Mouse (Mus musculus): ENCODE measurements around the gene Tnr.

Tnr gene

DNA sequence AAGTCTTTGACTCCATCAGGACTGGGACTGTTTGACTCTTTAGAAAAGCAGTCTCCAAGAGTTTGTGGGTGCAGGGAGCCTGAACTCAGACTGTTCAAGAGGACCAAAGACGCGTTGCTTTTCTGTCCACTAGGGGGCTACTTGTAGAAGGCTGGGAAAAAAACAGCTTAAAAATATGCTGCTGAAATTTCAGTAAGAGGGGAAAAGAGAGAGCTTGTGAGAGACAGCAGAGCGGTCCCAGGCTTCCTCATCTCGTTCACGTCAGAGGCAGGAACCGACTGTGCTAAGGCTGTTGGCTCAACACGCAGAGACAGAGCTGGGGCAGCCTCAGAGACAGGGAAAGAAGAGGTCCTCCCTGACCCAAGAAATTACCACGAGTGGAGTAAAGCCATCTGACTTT lies at the start of gene Tnr:
Gene Tnr (plus strand): TSS at position 192 of the 400 bp plus-strand sequence.
- DNase-seq (ENCODE audit: low spot score in 2 of 2), result no peak

DNA sequence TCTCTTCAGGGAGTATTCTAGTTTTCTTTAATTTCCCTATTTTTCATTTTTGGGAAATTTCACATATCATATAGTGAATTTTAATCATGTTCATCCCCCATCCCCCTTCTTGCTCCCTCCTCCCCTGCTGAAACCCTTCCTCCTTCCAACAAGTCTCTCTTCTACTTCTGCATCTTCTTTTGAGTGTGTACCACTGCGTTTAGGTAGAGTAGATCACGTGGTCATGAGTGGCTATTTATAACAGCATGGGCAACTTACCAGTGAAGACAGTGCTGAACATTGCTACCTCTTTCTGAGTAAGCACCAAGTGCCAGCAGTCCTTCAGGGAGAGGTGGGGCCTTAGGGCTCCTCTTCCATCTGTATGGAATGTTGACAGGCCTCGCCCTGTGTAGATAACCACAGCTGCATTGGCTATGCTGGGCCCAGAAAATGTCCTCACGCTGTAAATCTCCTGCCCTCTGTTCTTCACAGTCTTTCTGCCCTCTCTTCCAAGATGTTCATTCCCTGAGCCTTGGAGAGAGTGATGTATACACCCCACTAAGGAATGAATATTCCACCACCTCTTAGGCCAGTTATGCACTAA lies 33.6 kb upstream of the Tnr start:
- no peak for DNase-seq (ENCODE audit: low spot score in 2 of 2)

- DNase-seq (ENCODE audit: low spot score in 2 of 2), result no peak
These were observed 31.0 kb upstream of the Tnr start for GRCm38 (mm10) chr1:159492536-159492935.

GRCm38 (mm10) chr1:159493720-159494499 lies 29.7 kb upstream of the Tnr start:
- no peak for DNase-seq (ENCODE audit: low spot score in 2 of 2)

GRCm38 (mm10) chr1:159498236-159498635 lies 25.3 kb upstream of the Tnr start:
- DNase-seq (ENCODE audit: low spot score in 2 of 2), result no peak

DNA sequence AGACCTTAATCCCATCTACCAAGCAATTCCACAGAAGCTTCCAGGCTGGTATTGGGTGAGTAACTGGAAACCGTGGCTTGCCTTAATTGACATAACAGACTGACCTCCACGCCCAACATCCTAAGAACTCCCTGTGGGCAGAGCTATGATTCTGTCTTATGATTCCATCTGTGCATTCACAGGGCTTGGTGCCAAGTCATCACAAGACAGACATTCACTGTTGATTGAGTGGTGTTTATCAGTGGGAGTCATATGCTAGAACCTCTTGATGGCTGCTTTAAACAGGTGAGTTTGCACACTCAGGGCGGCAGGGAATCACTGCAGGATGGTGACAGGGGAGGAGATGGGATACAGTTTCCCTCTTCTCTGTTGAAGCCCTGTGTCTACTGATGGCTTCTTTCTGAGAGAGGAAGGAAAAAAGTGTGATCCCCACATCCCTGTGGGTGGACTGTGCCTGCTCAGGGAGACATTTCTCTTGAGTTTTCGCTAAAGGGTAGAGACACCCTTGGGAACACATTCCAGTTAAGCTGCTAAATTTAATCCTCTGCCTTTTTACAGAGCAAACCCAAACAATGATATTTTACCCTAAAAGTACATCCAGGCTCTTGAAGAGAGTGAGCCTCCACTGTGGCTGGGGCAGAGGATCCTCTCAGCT lies 23.6 kb upstream of the Tnr start:
- no peak for DNase-seq (ENCODE audit: low spot score in 2 of 2)

DNA sequence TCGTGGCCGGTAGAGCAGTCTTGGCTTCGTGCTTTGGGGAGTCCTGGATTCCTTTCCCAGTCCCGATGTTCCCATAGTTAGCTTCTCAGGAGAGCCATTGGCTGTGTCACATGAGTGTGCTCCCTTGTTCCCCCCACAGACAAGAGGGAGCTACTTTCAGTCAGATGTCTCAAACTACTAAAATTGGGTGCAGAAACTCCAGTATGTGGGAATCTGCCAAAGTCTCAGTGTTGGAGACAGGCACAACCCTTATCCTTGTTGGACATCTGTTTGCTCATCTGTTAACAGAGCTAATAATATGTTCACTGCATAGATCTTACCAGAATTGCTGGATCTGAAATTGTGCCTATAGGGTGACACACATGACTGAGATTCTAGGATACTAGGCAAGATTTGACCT lies 21.7 kb upstream of the Tnr start:
- no peak for DNase-seq (ENCODE audit: low spot score in 2 of 2)

- DNase-seq (ENCODE audit: low spot score in 2 of 2), result no peak
These were observed 12.9 kb upstream of the Tnr start for GRCm38 (mm10) chr1:159510667-159511066.

DNA sequence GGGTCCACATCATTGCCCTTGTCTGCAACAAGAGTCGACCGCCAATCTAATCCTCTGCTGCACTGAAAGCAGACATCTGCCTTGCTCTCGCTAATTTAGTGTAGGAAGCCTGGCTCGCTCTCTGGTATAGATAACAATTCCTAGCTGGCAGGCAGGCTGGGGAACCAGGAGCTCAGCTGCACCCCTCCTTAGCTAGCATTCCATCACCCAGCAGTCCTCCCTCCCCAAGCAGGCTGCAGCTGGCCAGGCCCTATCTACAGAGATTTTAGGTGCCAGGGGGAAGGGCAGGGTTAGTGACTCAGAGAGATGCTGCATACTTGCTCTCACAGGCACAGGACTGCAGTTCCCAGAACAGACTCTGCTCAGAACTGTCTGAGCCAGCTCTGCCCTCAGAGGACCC lies 5.9 kb upstream of the Tnr start:
- DNase-seq (ENCODE audit: low spot score in 2 of 2), result no peak

DNA sequence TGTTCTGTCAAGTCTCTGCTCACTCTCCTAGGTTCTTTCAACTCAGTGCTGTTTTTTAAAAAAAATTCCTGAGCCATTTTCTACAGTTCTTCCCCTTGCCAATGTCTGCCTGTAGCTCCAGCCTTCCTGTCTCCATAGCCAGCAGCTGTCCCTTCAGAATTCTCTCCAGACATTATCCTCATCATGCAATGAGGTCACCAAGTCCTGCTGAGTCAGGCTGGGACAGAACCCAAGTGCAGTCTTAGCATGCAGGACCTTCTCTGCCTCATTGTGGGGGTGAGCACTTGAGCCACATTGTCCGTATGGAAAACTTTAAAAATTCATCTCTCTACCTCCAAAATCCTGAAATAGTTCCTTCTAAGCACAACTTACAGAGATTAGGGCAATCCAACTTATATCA lies 4.4 kb upstream of the Tnr start:
- DNase-seq (ENCODE audit: low spot score in 2 of 2), result no peak

DNA sequence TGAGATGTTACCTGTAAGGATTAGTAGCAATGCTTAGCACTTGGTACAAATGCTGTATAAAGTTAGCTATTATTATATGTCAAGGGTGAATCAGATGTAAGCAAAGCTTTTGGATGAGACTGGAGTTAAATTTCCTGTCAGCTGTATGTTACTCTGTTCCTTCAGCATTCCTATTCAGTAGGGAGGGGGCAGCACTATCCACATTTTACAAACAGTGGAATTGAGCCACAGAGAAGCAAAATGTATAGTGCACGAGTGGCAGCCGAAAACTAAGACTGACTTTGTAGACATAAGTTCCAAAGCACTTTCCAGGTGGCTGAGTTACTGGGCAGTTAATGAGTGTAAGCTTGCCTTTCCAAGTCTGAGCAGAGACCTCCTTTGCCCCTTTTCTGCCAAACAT lies 500 bp upstream of the Tnr start:
- no peak for DNase-seq (ENCODE audit: low spot score in 2 of 2)

- DNase-seq (ENCODE audit: low spot score in 2 of 2), result peak; percentile 19 to 68
These were observed 531 bp downstream of the Tnr start for GRCm38 (mm10) chr1:159524051-159524549.

GRCm38 (mm10) chr1:159532841-159533569 lies 9.4 kb downstream of the Tnr start:
- no peak for DNase-seq (ENCODE audit: low spot score in 2 of 2)

DNA sequence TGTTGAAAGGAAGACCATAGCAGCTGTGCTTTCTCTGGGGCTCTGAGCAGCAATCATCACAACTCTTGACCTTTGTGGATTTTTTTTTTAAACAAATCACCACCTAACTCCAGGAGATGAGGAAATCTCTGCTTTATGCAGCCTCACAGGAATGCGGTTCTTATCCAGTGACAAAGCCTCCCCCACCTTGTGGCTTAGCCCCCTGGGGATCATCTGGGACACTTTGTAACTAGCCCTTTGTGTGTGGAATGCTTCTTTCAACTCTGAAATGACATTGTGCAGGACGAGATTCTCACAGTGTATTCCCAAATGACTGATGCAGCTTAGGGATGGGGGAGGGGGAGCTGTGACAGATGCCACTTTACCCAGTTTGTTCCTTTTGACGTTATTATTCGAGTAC lies 12.0 kb downstream of the Tnr start:
- DNase-seq (ENCODE audit: low spot score in 2 of 2), result no peak

DNA sequence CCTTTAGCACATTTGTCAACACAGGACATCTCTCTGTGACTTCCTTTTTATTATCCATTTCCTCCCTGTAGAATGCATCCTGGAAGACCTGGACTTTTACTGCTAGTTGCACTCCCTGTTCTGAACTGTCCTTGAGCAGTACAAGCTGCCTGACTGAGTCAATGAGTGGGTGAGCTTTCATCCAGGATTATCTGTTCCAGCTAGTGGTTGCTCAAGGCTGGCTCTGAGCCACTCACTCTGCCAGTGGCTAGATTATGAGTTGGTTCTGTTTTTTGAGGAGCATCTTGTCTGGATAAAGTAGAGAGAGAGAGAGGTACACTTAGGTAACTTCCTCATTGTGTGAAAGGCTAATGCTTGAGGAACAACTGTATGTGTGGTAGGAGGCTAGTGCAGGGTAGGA lies 14.0 kb downstream of the Tnr start:
- DNase-seq (ENCODE audit: low spot score in 2 of 2), result no peak

DNA sequence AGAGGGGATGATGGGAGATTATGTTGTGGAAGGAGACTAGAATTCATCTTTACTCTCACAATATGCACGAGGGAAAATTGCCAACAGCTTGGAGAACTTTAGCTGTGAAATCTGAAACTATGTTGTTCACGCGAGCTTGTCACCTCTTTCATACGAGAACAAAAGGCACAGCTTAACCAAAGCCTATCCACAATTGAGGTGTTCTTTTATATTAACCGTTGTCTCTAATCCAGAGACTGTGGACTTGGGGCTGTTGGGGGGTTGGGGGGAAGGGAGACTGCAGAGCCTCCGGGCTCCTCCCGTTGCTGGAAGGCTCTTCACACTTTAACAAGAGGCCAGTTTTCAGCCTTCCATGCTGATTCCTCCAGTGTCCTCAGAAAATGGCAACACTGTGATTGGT lies 14.5 kb downstream of the Tnr start:
- no peak for DNase-seq (ENCODE audit: low spot score in 2 of 2)

DNA sequence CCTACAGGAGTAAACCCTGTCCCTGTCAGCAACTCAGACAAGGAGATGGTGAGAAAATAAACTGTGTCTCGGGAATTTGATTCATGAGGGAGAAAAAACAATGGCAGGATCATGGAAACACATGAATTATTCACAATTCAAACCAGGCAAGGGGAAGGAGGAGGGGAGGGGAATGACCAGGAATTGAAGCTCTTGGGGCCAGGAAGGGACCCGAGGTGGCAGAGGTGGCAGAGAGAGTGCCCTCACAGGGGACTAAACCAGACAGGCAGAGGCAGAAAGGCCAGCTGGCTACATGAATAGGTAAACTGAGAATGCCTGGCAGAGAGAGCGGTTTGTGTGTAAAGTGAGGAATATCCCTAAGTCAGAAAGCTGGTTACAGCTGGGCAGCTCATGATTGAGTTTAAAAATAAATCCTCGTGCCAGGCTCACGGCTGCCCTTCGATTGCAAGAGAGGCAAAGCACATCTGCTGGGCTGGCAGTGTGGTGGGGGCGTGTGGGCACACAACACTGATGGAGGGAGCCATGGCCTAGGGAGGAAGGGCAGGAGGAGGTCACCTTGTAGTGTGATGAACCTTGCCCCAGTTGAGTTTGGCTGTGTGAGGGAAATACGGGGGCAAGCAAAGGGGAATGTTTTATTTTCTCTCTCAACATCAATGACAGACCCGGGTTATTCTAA lies 22.0 kb downstream of the Tnr start:
- DNase-seq (ENCODE audit: low spot score in 2 of 2), result no peak

DNA sequence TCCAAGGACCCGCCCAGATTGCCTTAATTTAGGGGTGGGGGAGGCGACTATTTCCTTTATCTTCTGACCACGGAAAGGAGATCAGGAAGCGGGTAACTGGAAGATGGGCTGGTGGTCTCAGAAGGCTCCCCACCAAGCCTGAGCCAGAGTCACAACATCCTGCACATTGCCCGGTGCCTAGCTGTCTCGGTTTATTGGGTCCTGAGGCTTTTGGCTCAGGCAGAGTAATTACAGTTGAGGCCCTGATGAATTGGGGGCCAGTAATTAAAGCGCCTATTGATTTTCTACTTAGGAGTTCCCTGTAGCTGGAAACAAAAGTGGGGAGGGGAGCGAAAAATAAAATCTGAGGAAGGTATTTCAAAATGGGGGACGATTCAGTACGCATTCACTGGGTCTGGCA lies 27.5 kb downstream of the Tnr start:
- no peak for DNase-seq (ENCODE audit: low spot score in 2 of 2)

- DNase-seq (ENCODE audit: low spot score in 2 of 2), result no peak
These were observed 28.2 kb downstream of the Tnr start for GRCm38 (mm10) chr1:159551591-159552442.

DNA sequence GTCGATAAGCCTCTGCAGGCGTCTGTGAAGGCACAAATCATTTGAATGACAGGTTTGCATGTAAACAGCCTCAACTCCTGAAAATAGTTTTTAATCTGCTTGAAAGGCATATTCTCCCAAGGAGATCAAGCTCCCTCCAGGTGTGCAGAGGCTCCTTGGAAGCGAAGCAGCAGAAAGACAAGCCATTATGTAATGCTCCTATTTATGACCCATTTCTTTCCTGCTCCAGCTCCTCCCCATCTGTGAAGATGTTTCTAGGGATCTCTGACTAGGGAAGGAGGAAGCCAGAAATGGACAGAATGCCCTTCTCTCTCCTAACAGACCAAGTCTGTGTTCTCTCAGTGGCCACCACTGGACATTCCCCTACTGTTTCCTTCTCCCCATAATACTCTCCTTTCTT lies 38.0 kb downstream of the Tnr start:
- no peak for DNase-seq (ENCODE audit: low spot score in 2 of 2)

DNA sequence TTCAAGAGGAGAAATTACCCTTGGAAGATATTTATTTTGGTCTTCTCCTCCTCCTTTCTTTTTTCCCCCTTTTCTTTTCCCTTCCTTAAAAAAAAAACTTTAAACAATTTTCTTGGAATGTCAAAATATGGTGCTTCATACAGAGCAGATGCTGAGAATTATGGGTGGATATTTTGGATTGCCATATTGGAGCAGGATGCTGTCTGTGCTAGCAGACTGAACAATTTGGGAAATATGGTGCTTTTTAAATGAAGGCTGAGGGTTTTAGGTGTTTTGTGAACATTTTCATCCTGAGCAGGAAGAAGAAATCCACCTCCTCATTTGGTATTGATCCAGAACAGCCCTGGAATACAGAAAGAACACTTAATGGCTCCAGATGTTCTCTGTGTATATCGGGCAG lies 41.6 kb downstream of the Tnr start:
- no peak for DNase-seq (ENCODE audit: low spot score in 2 of 2)

All from spleen, postnatal 4 days (tissue).